Mouse (Mus musculus) Muller cell, postnatal 12 days (primary cell): ENCODE results near the gene Ssxb1.
"Not testable (repeated sequence)": the region's sequence is repeated elsewhere in the genome, so short reads cannot be mapped to it uniquely, and the experiment has no call there.

Experiments
- DNase-seq: peaks from one replicate; pipeline ENCODE4 v3.0.0-alpha.2; 2015; ENCODE audit errors: inconsistent ontology term

Gene Ssxb1

GRCm38 (mm10) chrX:8413005-8413404 lies at the start of gene Ssxb1:
TSS of gene Ssxb1 (plus strand) at chrX:8413305.
- DNase-seq = not testable (repeated sequence)

- not testable (repeated sequence) for DNase-seq
These were observed 46.4 kb upstream of the Ssxb1 start, which contains the start of gene Ssxb9 for GRCm38 (mm10) chrX:8366678-8367077. TSS of gene Ssxb9 (plus strand) at chrX:8366978.

- not testable (repeated sequence) for DNase-seq
These were observed 48.5 kb downstream of the Ssxb1 start, which contains the start of gene Ssxb2 for GRCm38 (mm10) chrX:8461626-8462025. TSS of gene Ssxb2 (minus strand) at chrX:8461726.
